Mouse (Mus musculus) testis, adult 2 months (tissue): ENCODE measurements around the gene Adamts9.

ENCODE experiments used
- CTCF ChIP-seq: fragments of 200-500 bp; IDR thresholded peaks from 2 replicates; pipeline ENCODE4 v1.5.1; 2012; ENCODE audit warnings: low read depth, mild to moderate bottlenecking, inconsistent platforms, low read length, moderate library complexity; ENCODE audit not compliant: control insufficient read depth, insufficient read depth, insufficient replicate concordance
- POLR2A ChIP-seq: fragments of 200-500 bp; IDR thresholded peaks from 2 replicates; pipeline ENCODE4 v1.6.1; 2012; ENCODE audit warnings: low read depth, mild to moderate bottlenecking, inconsistent platforms, low read length, moderate library complexity; ENCODE audit not compliant: control insufficient read depth

DNA sequence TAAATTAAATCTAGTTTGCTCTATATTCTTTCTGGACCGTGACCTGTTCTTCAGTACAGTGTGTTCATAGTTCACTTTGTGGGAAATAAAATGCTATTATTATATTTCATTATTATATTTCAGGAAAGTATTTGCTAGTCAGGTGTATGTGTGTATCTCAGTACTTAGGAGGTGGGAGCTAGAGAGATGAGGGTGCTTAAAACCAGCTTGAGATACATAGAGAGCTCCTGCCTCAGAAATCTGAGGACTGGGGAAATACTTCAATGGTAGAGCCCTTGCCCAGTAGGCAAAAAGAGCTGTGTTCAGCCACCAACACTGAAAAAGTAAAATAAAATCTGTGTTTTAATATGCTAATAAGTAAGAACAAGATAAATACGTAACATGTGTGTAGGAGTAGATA is 68.0 kb downstream of the Adamts9 start:
- TF ChIP-seq CTCF (no peak), POLR2A (no peak)
